In the genomic region with DNA sequence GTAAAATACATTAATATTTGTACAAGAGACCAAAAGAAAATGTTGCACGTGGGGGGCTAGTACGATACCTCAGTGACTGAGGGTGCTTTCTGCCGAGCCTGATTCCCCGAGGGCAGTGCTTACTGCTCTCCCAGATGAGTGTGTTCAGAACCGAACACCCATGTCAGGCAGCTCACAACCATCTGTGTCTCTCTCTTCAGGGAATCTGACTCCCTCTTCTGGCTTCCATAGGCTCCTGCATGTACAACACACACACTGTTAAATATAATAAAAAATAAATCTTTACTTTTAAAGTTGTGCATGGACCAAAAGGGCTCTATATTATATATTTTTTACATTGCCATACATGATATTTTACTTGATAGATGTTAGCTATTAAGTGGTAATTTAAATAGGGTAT, we compare ENCODE assay signal across 26 mouse cellular contexts. TPM values are rescaled to one million over a fixed set of nuclear protein-coding genes. Genes with fewer than 3 reads are reported as not detected.
A peak's percentile ranks its signal among the peaks of the same experiment; 100 is the strongest.
DNase-seq lines count a peak whose midpoint lies in the region; ATAC-seq and TF ChIP-seq lines count a peak whose summit lies in the region.
"Had no signal": no experiment of that assay in that cellular context is flagged by ENCODE, and none has a peak within 500 bp of the region (broad histone marks: within the 10 kb centered on the region; RNA-seq: fewer than 3 reads in every experiment).

No protein-coding gene starts in this region.

- H3K27me3 ChIP-seq in midbrain, postnatal 0 days (ENCODE audit: insufficient read depth, low read length) = no peaks in the 10 kb centered on the region
- H3K27me3 ChIP-seq in midbrain, embryonic 14.5 days (ENCODE audit: control insufficient read depth, insufficient read depth, low read length) = no peaks in the 10 kb centered on the region
- H3K27me3 ChIP-seq: embryonic facial prominence, embryonic 12.5 days; forebrain, embryonic 13.5 days; limb, embryonic 15.5 days; lung, embryonic 15.5 days; midbrain, embryonic 13.5 days; neural tube, embryonic 15.5 days; stomach, embryonic 15.5 days had no signal

- no peak overlapping the region for H3K4me2 ChIP-seq in midbrain, postnatal 0 days (ENCODE audit: low read depth, low read length, poor library complexity, severe bottlenecking)
- no peak overlapping the region for H3K4me2 ChIP-seq in midbrain, embryonic 14.5 days (ENCODE audit: low read length)
- H3K4me2 ChIP-seq: embryonic facial prominence, embryonic 12.5 days; forebrain, embryonic 13.5 days; limb, embryonic 15.5 days; lung, embryonic 15.5 days; midbrain, embryonic 13.5 days; neural tube, embryonic 15.5 days; stomach, embryonic 15.5 days had no signal

- peak; percentile 8 for DNase-seq in CD4-positive, CD25-positive, alpha-beta regulatory T cell, adult 2 months (ENCODE audit: low read depth, low spot score)
- no peak for DNase-seq in layer of hippocampus, adult 2 months (ENCODE audit: low spot score in 2 of 2)
- no peak for DNase-seq in layer of hippocampus, postnatal 10 days (ENCODE audit: low spot score in 2 of 2)
- no peak for DNase-seq in midbrain, postnatal 0 days (ENCODE audit: low spot score)
- no peak for DNase-seq in midbrain, embryonic 14.5 days
- no peak for DNase-seq in right cerebral cortex, adult 2 months (ENCODE audit: low spot score in 2 of 2)
- no peak for DNase-seq in adrenal gland, postnatal 14 days
- DNase-seq: adrenal gland, postnatal 25 days; cerebellum, adult 11 months; cerebellum, postnatal 10 days; gastrocnemius, postnatal 10 days; kidney, adult 9 months; layer of hippocampus, postnatal 36 days; right cerebral cortex, postnatal 14 days; spleen, adult 18-20 months; thymus, adult 2 months had no signal

- no peaks in the 10 kb centered on the region for H3K9me3 ChIP-seq in midbrain, postnatal 0 days (ENCODE audit: low read length)
- no peaks in the 10 kb centered on the region for H3K9me3 ChIP-seq in midbrain, embryonic 14.5 days (ENCODE audit: control insufficient read depth, low read length)
- H3K9me3 ChIP-seq: embryonic facial prominence, embryonic 12.5 days; forebrain, embryonic 13.5 days; hindbrain, embryonic 10.5 days; limb, embryonic 15.5 days; lung, embryonic 15.5 days; midbrain, embryonic 13.5 days; neural tube, embryonic 15.5 days; stomach, embryonic 15.5 days had no signal

- no peaks in the 10 kb centered on the region; the same call in 1 of the 2 replicates for H3K36me3 ChIP-seq in midbrain, postnatal 0 days (ENCODE audit: insufficient read depth, low read length)
- H3K36me3 ChIP-seq in midbrain, embryonic 14.5 days (ENCODE audit: control insufficient read depth, insufficient read depth, low read length) = 0 out of 2 replicates have a peak, but pooled peaks cover 6% of the 10 kb centered on the region
- H3K36me3 ChIP-seq: neural tube, embryonic 15.5 days; stomach, embryonic 15.5 days had no signal

- H3K4me3 ChIP-seq in layer of hippocampus, adult 2 months = no peak overlapping the region
- no peak overlapping the region for H3K4me3 ChIP-seq in midbrain, postnatal 0 days (ENCODE audit: low read depth, low read length)
- H3K4me3 ChIP-seq in midbrain, embryonic 14.5 days (replicated peaks; ENCODE audit: low read depth, low read length) = no peak overlapping the region
- H3K4me3 ChIP-seq: embryonic facial prominence, embryonic 12.5 days; erythroblast, embryonic 14.5 days; forebrain, embryonic 13.5 days; hindbrain, embryonic 10.5 days; limb, embryonic 15.5 days; lung, embryonic 15.5 days; midbrain, embryonic 13.5 days; neural tube, embryonic 15.5 days; stomach, embryonic 15.5 days had no signal

- H3K4me1 ChIP-seq in midbrain, postnatal 0 days (ENCODE audit: insufficient read depth, low read length) = no peaks in the 10 kb centered on the region
- H3K4me1 ChIP-seq in midbrain, embryonic 14.5 days (ENCODE audit: control insufficient read depth, insufficient read depth, low read length) = no peaks in the 10 kb centered on the region
- H3K4me1 ChIP-seq: embryonic facial prominence, embryonic 12.5 days; forebrain, embryonic 13.5 days; hindbrain, embryonic 10.5 days; limb, embryonic 15.5 days; lung, embryonic 15.5 days; midbrain, embryonic 13.5 days; neural tube, embryonic 15.5 days; stomach, embryonic 15.5 days had no signal

- 94% methylated on average over 5 of the region's 5 CpGs for WGBS in midbrain, postnatal 0 days
- WGBS in midbrain, embryonic 14.5 days = 94% methylated on average over 5 of the region's 5 CpGs

- H3K9ac ChIP-seq in midbrain, postnatal 0 days (replicated peaks; ENCODE audit: low read length, poor library complexity, severe bottlenecking) = no peak overlapping the region
- H3K9ac ChIP-seq in midbrain, embryonic 14.5 days (replicated peaks; ENCODE audit: low read length) = no peak overlapping the region
- H3K9ac ChIP-seq: embryonic facial prominence, embryonic 12.5 days; forebrain, embryonic 13.5 days; limb, embryonic 15.5 days; lung, embryonic 15.5 days; midbrain, embryonic 13.5 days; neural tube, embryonic 15.5 days; stomach, embryonic 15.5 days had no signal

- TF ChIP-seq CTCF in layer of hippocampus, adult 2 months (conservative IDR thresholded peaks at IDR 0.05) = peak; percentile 44
- TF ChIP-seq CTCF in midbrain, postnatal 0 days (IDR thresholded peaks at IDR 0.05) = peak; percentile 17; the same call in 1 of the 2 replicates

- ATAC-seq in CD4-positive, CD25-positive, alpha-beta regulatory T cell, adult 4 months = no peak
- no peak for ATAC-seq in midbrain, postnatal 0 days (ENCODE audit: low FRiP score)
- ATAC-seq in midbrain, embryonic 14.5 days (ENCODE audit: low FRiP score, low TSS enrichment) = no peak
- ATAC-seq: forebrain, embryonic 13.5 days; midbrain, embryonic 13.5 days had no signal

- no peak overlapping the region for H3K27ac ChIP-seq in layer of hippocampus, adult 2 months
- no peak overlapping the region for H3K27ac ChIP-seq in midbrain, postnatal 0 days (ENCODE audit: low read depth, low read length)
- H3K27ac ChIP-seq in midbrain, embryonic 14.5 days (replicated peaks; ENCODE audit: low read depth, low read length) = no peak overlapping the region
- H3K27ac ChIP-seq: embryonic facial prominence, embryonic 12.5 days; forebrain, embryonic 13.5 days; hindbrain, embryonic 10.5 days; limb, embryonic 15.5 days; lung, embryonic 15.5 days; midbrain, embryonic 13.5 days; neural tube, embryonic 15.5 days; stomach, embryonic 15.5 days had no signal

RNA-seq across cellular contexts. Expression of a gene that starts 10.8 kb away (rescaled TPM):
- 10 to 100 TPM; 13.9 to 14.2 TPM for polyA plus RNA-seq in CD4-positive, CD25-positive, alpha-beta regulatory T cell, adult 4 months (2017; shearing (Covaris generic))
- total RNA-seq in layer of hippocampus, adult 2 months (2021) = 10 to 100 TPM; 38.9 to 39.2 TPM
- total RNA-seq in layer of hippocampus, postnatal 10 days (2021) = 10 to 100 TPM; 24.5 to 26.6 TPM
- 33.6 and 36.7 TPM in 2 replicates for total RNA-seq in midbrain, postnatal 0 days (2014; rRNA removed)
- 24.6 and 28.3 TPM in 2 replicates for polyA plus RNA-seq in midbrain, postnatal 0 days (2015; fragmentation: Nextera tagmentation; extraction: Ambion mirVana)
- 38.7 and 39.9 TPM in 2 replicates for polyA plus RNA-seq in midbrain, embryonic 14.5 days (2014; fragmentation: Nextera tagmentation; extraction: Ambion mirVana)
- total RNA-seq in adrenal gland, postnatal 14 days (2021) = 34.9 and 38.7 TPM in 2 replicates

RNA-seq across cellular contexts. Expression of a gene that starts 40.8 kb away (rescaled TPM):
- polyA plus RNA-seq in CD4-positive, CD25-positive, alpha-beta regulatory T cell, adult 4 months (2017; shearing (Covaris generic)) = under 1 TPM; 0.33 to 0.47 TPM
- total RNA-seq in layer of hippocampus, adult 2 months (2021) = 1 to 10 TPM; 2.9 TPM
- total RNA-seq in layer of hippocampus, postnatal 10 days (2021) = 1 to 10 TPM; 3.4 to 4.2 TPM
- 14.2 and 17.5 TPM in 2 replicates for total RNA-seq in midbrain, postnatal 0 days (2014; rRNA removed)
- polyA plus RNA-seq in midbrain, postnatal 0 days (2015; fragmentation: Nextera tagmentation; extraction: Ambion mirVana) = 9.5 and 11.5 TPM in 2 replicates
- polyA plus RNA-seq in midbrain, embryonic 14.5 days (2014; fragmentation: Nextera tagmentation; extraction: Ambion mirVana) = 3.2 and 5.6 TPM in 2 replicates
- total RNA-seq in adrenal gland, postnatal 14 days (2021) = 3.6 and 5.0 TPM in 2 replicates

RNA-seq across cellular contexts. Expression of a gene that starts 43.6 kb away (rescaled TPM):
- polyA plus RNA-seq in CD4-positive, CD25-positive, alpha-beta regulatory T cell, adult 4 months (2017; shearing (Covaris generic)) = 10 to 100 TPM; 26.7 to 40.6 TPM
- 10 to 100 TPM; 20.0 to 20.4 TPM for total RNA-seq in layer of hippocampus, adult 2 months (2021)
- total RNA-seq in layer of hippocampus, postnatal 10 days (2021) = 10 to 100 TPM; 32.1 to 35.7 TPM
- 43.9 and 46.1 TPM in 2 replicates for total RNA-seq in midbrain, postnatal 0 days (2014; rRNA removed)
- polyA plus RNA-seq in midbrain, postnatal 0 days (2015; fragmentation: Nextera tagmentation; extraction: Ambion mirVana) = 16.2 and 17.5 TPM in 2 replicates
- 25.7 and 34.7 TPM in 2 replicates for polyA plus RNA-seq in midbrain, embryonic 14.5 days (2014; fragmentation: Nextera tagmentation; extraction: Ambion mirVana)
- 58.4 and 60.1 TPM in 2 replicates for total RNA-seq in adrenal gland, postnatal 14 days (2021)

RNA-seq across cellular contexts. Expression of a gene that starts 50.3 kb away (rescaled TPM):
- 10 to 100 TPM; 58.1 to 76.0 TPM for polyA plus RNA-seq in CD4-positive, CD25-positive, alpha-beta regulatory T cell, adult 4 months (2017; shearing (Covaris generic))
- total RNA-seq in layer of hippocampus, adult 2 months (2021) = 1 to 10 TPM; 7.0 to 7.6 TPM
- total RNA-seq in layer of hippocampus, postnatal 10 days (2021) = 1 to 10 TPM; 6.5 to 8.9 TPM
- 7.5 and 8.3 TPM in 2 replicates for total RNA-seq in midbrain, postnatal 0 days (2014; rRNA removed)
- 7.4 and 8.0 TPM in 2 replicates for polyA plus RNA-seq in midbrain, postnatal 0 days (2015; fragmentation: Nextera tagmentation; extraction: Ambion mirVana)
- 13.5 and 15.0 TPM in 2 replicates for polyA plus RNA-seq in midbrain, embryonic 14.5 days (2014; fragmentation: Nextera tagmentation; extraction: Ambion mirVana)
- 12.7 and 15.9 TPM in 2 replicates for total RNA-seq in adrenal gland, postnatal 14 days (2021)

RNA-seq across cellular contexts. Expression of a gene that starts 50.3 kb away (rescaled TPM):
- 10 to 100 TPM; 16.5 to 27.6 TPM for polyA plus RNA-seq in CD4-positive, CD25-positive, alpha-beta regulatory T cell, adult 4 months (2017; shearing (Covaris generic))
- 1 to 10 TPM in 1 of 2 experiments, under 1 TPM in 1; 0.91 to 1.9 TPM for total RNA-seq in layer of hippocampus, adult 2 months (2021)
- under 1 TPM; 0.45 to 0.87 TPM for total RNA-seq in layer of hippocampus, postnatal 10 days (2021)
- 0.52 and 0.77 TPM in 2 replicates for total RNA-seq in midbrain, postnatal 0 days (2014; rRNA removed)
- 0.83 and 0.85 TPM in 2 replicates for polyA plus RNA-seq in midbrain, postnatal 0 days (2015; fragmentation: Nextera tagmentation; extraction: Ambion mirVana)
- 0.72 and 0.96 TPM in 2 replicates for polyA plus RNA-seq in midbrain, embryonic 14.5 days (2014; fragmentation: Nextera tagmentation; extraction: Ambion mirVana)
- 3.3 and 5.0 TPM in 2 replicates for total RNA-seq in adrenal gland, postnatal 14 days (2021)
